Mouse (Mus musculus) intestine, embryonic 16.5 days (tissue): ENCODE data around the gene Ppard. TPM values are rescaled to one million over a fixed set of nuclear protein-coding genes. Genes with fewer than 3 reads are reported as not detected.
A peak's percentile ranks its signal among the peaks of the same experiment; 100 is the strongest.
"Not testable (repeated sequence)": the region's sequence is repeated elsewhere in the genome, so short reads cannot be mapped to it uniquely, and the experiment has no call there.

Experiments used
- ATAC-seq: fragments of 200-750 bp; cut with Nextera tagmentation; 2 replicates; pipeline ENCODE4 v1.8.0; 2017; ENCODE audit warnings: moderate TSS enrichment, moderate library complexity
- H3K27ac ChIP-seq: fragments of 300-500 bp; sonication (generic); 2 replicates; pipeline ENCODE4 v1.5.1; 2014; ENCODE audit warnings: mild to moderate bottlenecking, low read length
- H3K27me3 ChIP-seq: fragments of 300-500 bp; sonication (generic); replicated peaks from 2 replicates; pipeline ENCODE4 v1.6.1; 2014; ENCODE audit warnings: low read length, control low read depth, mixed read lengths; ENCODE audit not compliant: control insufficient read depth, insufficient read depth
- H3K36me3 ChIP-seq: fragments of 300-500 bp; sonication (generic); 2 replicates; pipeline ENCODE4 v1.6.1; 2014; ENCODE audit warnings: low read length, control low read depth; ENCODE audit not compliant: control insufficient read depth, insufficient read depth
- H3K4me1 ChIP-seq: fragments of 300-500 bp; sonication (generic); 2 replicates; pipeline ENCODE4 v1.6.1; 2014; ENCODE audit warnings: low read length, control low read depth, mixed read lengths; ENCODE audit not compliant: control insufficient read depth, insufficient read depth
- H3K4me2 ChIP-seq: fragments of 300-500 bp; sonication (generic); 2 replicates; pipeline ENCODE4 v1.6.1; 2014; ENCODE audit warnings: low read depth, low read length, control low read depth
- H3K4me3 ChIP-seq: fragments of 300-500 bp; sonication (generic); 2 replicates; pipeline ENCODE4 v1.5.1; 2014; ENCODE audit warnings: mild to moderate bottlenecking, low read length
- H3K9ac ChIP-seq: fragments of 300-500 bp; sonication (generic); 2 replicates; pipeline ENCODE4 v1.6.1; 2014; ENCODE audit warnings: low read depth, low read length
- H3K9me3 ChIP-seq: fragments of 300-500 bp; sonication (generic); 2 replicates; pipeline ENCODE4 v1.6.1; 2016; ENCODE audit warnings: low read length, control low read depth; ENCODE audit not compliant: control insufficient read depth
- WGBS: fragments of 180-500 bp; shearing (Covaris S2); extraction: QIAGEN DNeasy Blood & Tissue Kit; methylation state at CpG from one replicate; pipeline ENCODE4 v1.1.7; 2014; 5-methylcytosine and 5-hydroxymethylcytosine counted together
- polyA plus RNA-seq: library from polyadenylated mRNA; unstranded; fragments of >200 nt; fragmentation: Nextera tagmentation; extraction: Ambion mirVana; gene quantifications from 2 replicates; pipeline ENCODE4 v1.2.1, GENCODE M21; 2015

Ppard gene
- polyA plus RNA-seq, 1 experiment from 2014 or later = 2.2 TPM

DNA sequence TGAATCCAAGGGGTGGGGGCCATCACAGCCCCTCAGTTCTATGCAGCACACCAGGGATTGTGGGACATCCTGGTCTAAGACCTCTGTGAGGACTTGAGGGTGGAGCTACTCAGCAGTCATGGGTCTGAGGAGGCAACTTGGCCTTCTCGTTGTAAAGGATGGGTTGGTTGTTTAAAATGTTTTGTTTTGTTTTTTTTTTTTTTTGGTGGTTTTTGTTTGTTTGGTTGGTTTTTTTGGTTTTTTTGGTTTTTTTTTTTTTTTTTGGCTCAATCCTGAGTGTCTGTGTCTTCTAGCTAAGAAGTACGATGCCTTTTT is 97.7 kb downstream of the Ppard start:
- H3K36me3 ChIP-seq = peaks cover 18% of the 10 kb centered on the region; the same call in 1 of the 2 replicates
- H3K4me1 ChIP-seq = peaks cover 51% of the 10 kb centered on the region
- ATAC-seq = no peak
- H3K9me3 ChIP-seq = no peaks in the 10 kb centered on the region
- H3K9ac ChIP-seq = peak overlapping the region; percentile 99
- peak overlapping the region; percentile 97 for H3K27ac ChIP-seq
- peak overlapping the region; percentile 98 for H3K4me3 ChIP-seq
- 38% methylated on average over 2 of the region's 2 CpGs for WGBS
- peak overlapping the region; percentile 56 for H3K4me2 ChIP-seq
- no peaks in the 10 kb centered on the region for H3K27me3 ChIP-seq

DNA sequence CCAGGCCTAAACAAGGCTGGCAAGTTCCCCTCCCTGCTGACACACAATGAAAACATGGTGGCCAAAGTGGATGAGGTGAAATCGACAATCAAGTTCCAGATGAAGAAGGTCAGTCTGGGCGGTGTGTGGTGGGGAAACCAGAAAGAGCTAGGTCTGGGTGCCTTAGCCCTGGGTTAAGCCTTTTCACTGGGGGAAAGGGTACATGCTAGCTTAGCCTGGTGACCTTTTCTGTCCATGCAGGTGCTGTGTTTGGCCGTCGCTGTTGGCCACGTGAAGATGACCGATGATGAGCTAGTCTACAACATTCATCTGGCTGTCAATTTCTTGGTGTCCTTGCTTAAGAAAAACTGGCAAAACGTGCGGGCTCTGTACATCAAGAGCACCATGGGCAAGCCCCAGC is 98.1 kb downstream of the Ppard start:
- 43% methylated on average over 7 of the region's 8 CpGs for WGBS
- Histone ChIP-seq H3K9ac (0 out of 2 replicates have a peak overlapping the region, but pooled peaks have one; percentile 1), H3K4me1 (peaks cover 51% of the 10 kb centered on the region), H3K4me2 (peak overlapping the region; percentile 56; the same call in 1 of the 2 replicates), H3K4me3 (peak overlapping the region; percentile 27), H3K36me3 (peaks cover 18% of the 10 kb centered on the region; the same call in 1 of the 2 replicates)
- not testable (repeated sequence) for H3K9me3 ChIP-seq, ATAC-seq, H3K27me3 ChIP-seq, H3K27ac ChIP-seq

DNA sequence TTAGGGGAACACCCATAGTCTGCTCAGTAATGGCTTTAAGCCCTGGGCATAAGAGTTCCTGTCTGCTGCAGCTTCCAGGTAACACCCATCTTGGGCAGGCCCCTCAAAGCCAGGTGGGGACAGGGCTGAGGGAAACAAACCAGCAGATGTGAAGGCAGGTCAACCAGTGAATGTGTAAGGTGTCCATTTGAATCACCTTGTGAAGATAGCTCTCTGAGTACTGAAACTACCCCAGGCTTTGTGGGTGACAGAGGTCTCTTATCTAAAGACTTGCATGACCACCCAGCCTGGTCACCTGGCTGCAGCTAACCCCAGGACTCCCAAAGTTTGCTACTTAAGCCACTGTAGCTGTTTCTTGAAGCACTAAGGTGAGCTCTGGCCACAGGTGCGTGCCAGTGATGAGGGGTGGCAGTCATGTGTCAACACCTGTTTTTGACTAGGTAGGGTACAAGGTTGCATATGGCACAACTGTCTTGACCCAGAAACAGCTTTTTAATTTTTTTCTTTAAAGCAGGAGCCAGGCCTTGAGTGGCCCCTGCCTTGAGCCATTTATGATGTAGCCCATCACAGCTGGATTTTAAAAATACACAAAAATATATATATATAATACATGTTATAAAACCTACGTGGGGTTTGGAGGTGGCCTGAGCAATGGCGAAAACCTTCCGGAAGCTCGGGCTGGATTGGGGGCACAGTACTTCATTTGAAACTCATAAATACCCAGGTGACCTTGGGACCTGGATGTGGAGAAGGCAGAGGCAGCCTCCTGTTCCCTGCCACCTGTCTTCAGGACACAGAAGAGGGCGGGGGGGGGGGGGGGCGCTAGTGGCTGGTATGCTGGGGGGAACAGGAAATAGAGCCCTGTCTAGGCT is 99.0 kb downstream of the Ppard start:
- Histone ChIP-seq H3K36me3 (peaks cover 18% of the 10 kb centered on the region; the same call in 1 of the 2 replicates), H3K27me3 (no peaks in the 10 kb centered on the region), H3K4me1 (peaks cover 51% of the 10 kb centered on the region), H3K27ac (peak overlapping the region; percentile 41), H3K9me3 (no peaks in the 10 kb centered on the region), H3K9ac (peak overlapping the region; percentile 1; the same call in 1 of the 2 replicates), H3K4me2 (no peak overlapping the region), H3K4me3 (no peak overlapping the region)
- no peak for ATAC-seq
- WGBS = 27% methylated on average over 7 of the region's 7 CpGs

DNA sequence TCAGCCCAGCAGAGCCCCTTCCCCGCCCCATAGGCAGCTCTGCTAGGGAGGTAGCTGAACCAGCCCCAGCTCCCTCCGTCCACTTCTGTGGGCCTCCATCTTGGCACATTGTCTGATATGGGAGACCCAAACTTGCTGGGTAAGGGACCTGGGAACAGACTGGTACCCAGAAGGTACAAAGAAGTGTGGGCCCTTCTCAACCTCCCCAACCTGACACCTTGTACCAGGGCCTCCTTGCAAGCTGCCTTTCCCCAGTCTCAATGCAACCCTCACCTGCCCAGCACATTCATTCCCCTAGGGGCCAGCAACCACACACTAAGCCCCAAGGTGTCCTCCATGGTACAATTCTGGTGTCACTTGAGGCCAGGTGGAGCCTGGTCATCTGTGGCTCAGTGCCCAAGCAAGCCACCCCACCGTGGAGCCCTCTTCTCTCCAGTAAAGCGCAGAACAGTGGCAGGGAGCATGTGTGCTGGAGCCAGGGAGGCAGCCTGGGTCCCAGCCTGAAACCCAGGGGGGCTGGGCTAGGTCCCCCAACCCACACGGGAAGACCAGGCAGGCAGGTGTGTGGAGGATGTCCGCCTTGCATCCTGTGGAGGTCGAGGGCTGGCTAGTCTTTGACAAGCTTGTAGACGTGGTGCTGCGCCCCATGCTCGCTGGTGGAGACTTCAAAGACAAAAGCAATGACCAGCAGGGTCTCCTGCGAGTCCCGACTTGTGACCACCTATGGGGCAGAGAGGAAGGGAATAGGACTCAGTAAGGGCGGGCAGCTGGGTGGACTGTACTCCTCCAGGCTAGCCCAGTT is 99.8 kb downstream of the Ppard start:
- H3K36me3 ChIP-seq = peaks cover 18% of the 10 kb centered on the region; the same call in 1 of the 2 replicates
- H3K4me3 ChIP-seq = no peak overlapping the region
- peak overlapping the region; percentile 35 for H3K27ac ChIP-seq
- 50% methylated on average over 13 of the region's 13 CpGs for WGBS
- H3K27me3 ChIP-seq = no peaks in the 10 kb centered on the region
- ATAC-seq = no peak
- H3K9me3 ChIP-seq = no peaks in the 10 kb centered on the region
- H3K9ac ChIP-seq = peak overlapping the region; percentile 40; the same call in 1 of the 2 replicates
- H3K4me1 ChIP-seq = peaks cover 46% of the 10 kb centered on the region
- H3K4me2 ChIP-seq = no peak overlapping the region

DNA sequence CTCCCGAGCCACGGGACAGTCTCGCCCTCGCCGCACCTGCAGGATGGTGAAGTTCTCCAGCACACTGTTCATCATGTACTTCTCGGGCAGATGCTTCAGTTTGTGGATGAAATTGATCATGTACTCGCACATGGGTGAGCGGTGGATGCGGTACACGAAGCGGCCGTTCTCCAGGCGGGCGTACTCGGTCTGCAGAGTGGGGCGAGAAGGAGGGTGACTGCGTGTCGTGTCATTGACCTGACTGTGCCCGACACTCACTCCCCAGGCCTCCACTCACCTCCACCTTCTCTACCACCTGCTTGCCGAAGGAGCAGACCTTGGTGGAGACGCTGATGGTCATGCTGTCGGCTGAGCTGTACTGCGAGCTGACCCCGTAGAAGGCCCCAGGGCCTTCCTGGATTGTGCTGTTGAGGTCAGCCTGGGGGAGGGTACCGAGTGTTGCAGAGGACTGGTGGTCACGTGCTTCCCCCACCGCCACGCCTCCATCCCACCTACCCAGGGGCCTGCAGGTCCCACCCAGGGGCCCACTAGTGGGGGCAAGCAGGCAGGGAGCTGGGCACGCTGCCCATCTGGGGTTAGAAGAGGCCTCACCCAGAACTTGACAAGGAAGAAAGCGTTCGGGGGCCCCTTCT is 100.5 kb downstream of the Ppard start:
- Histone ChIP-seq H3K27ac (peak overlapping the region; percentile 35), H3K4me3 (no peak overlapping the region), H3K4me1 (peaks cover 40% of the 10 kb centered on the region), H3K9ac (peak overlapping the region; percentile 40), H3K9me3 (no peaks in the 10 kb centered on the region), H3K4me2 (no peak overlapping the region), H3K36me3 (peaks cover 18% of the 10 kb centered on the region; the same call in 1 of the 2 replicates), H3K27me3 (no peaks in the 10 kb centered on the region)
- WGBS = 43% methylated on average over 31 of the region's 31 CpGs
- ATAC-seq = 0 out of 2 replicates have a peak, but pooled peaks have one; percentile 6

DNA sequence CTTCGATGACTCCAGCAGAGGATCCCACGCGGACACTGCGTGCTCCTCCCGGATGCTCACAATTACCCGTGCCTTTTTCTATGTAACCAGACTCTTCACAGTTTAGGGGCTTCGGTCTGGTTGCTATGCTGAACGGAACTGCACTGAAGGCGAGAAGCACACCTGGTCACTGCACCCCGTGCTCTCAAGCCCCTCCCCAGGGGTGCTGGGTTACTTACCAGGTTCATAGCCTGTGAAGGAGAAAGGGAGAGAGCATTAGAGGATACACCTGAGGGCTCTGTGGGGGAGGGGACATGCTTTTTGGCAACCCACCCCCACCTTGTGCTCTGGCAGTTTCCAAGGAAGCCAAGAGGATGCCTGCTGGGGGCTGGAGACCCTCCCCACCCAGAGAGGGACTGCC is 102.8 kb downstream of the Ppard start:
- Histone ChIP-seq H3K9ac (no peak overlapping the region), H3K4me1 (peaks cover 52% of the 10 kb centered on the region), H3K27ac (no peak overlapping the region), H3K4me3 (no peak overlapping the region), H3K4me2 (no peak overlapping the region), H3K9me3 (no peaks in the 10 kb centered on the region), H3K27me3 (no peaks in the 10 kb centered on the region), H3K36me3 (peaks cover 31% of the 10 kb centered on the region; the same call in 1 of the 2 replicates)
- WGBS = 81% methylated on average over 10 of the region's 10 CpGs
- ATAC-seq = no peak

DNA sequence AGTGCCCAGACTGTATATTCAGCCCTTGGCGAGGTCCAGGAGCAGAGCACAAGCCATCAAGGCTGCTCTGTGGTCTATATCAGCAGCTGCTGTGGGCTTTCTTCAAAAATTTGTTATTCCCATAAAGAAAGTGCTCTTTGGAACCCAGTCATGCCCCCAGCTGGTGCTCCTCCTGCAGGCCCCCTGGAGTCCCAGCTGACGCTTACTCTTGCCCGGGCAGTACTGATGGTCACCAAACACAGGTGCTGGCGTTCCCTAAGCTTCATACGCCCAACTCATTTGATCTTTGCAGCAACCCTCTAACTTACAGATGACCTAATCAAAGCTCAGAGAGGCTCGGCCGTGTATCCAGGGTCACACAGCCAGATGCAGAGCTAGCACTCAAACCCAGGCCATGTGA is 105.0 kb downstream of the Ppard start:
- Histone ChIP-seq H3K9me3 (no peaks in the 10 kb centered on the region), H3K4me2 (no peak overlapping the region), H3K4me3 (no peak overlapping the region), H3K36me3 (peaks cover 26% of the 10 kb centered on the region; the same call in 1 of the 2 replicates), H3K4me1 (peaks cover 61% of the 10 kb centered on the region), H3K9ac (no peak overlapping the region), H3K27ac (no peak overlapping the region), H3K27me3 (no peaks in the 10 kb centered on the region)
- ATAC-seq = no peak
- WGBS = 86% methylated on average over 7 of the region's 7 CpGs

DNA sequence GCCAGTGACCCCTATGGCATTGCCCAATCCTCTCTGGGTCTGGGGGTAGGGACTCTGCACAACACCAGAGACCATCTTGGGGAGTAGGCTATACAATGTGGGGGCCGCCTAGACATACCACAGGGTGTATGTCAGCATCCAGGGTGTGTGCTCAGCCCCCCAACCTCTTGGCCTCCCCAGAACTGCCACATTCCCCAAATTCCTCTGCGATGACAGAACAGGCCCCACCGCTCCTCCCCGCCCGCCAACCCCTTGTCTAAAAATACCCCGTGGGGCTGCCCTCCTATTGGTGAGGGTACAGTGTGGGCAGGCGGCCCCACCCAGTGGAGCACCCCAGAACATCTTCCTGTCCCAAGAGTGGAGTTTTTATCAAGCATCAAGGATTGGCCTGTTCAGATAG is 108.1 kb downstream of the Ppard start:
- peak overlapping the region; percentile 83 for H3K27ac ChIP-seq
- H3K9ac ChIP-seq = peak overlapping the region; percentile 59
- H3K4me3 ChIP-seq = no peak overlapping the region
- H3K27me3 ChIP-seq = no peaks in the 10 kb centered on the region
- 51% methylated on average over 7 of the region's 7 CpGs for WGBS
- H3K36me3 ChIP-seq = peaks cover 15% of the 10 kb centered on the region; the same call in 1 of the 2 replicates
- H3K9me3 ChIP-seq = no peaks in the 10 kb centered on the region
- H3K4me2 ChIP-seq = peak overlapping the region; percentile 49
- peaks cover 73% of the 10 kb centered on the region for H3K4me1 ChIP-seq
- ATAC-seq = peak; percentile 4; the same call in 1 of the 2 replicates

DNA sequence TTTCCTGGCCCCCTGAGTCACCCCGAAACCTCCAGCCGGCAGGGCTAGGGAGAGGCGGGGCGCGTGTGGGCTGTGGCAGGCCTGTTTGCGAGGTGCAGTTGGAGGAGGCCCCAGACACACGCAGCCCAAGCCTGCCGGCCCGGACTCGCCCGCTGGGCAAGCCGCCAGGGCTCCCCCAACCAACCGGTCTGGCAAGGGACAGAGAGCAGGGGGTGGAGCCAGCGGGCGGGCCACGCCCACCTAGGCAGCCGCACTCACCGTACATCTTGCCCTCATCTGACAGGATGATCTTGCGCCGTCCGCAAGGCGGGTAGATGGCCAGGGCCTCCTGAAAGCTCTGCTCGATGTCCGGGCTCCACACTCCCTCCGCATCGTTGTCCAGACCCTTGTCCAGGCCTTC is 108.6 kb downstream of the Ppard start:
- no peaks in the 10 kb centered on the region for H3K27me3 ChIP-seq
- H3K4me3 ChIP-seq = peak overlapping the region; percentile 23
- ATAC-seq = peak; percentile 91
- no peaks in the 10 kb centered on the region for H3K9me3 ChIP-seq
- peak overlapping the region; percentile 83 for H3K27ac ChIP-seq
- peaks cover 15% of the 10 kb centered on the region; the same call in 1 of the 2 replicates for H3K36me3 ChIP-seq
- WGBS = 3% methylated on average over 26 of the region's 26 CpGs
- peak overlapping the region; percentile 49 for H3K4me2 ChIP-seq
- H3K4me1 ChIP-seq = peaks cover 78% of the 10 kb centered on the region
- peak overlapping the region; percentile 59 for H3K9ac ChIP-seq
